Mouse (Mus musculus): Measurements from ENCODE around the gene Ovca2. TPM values are rescaled to one million over a fixed set of nuclear protein-coding genes. Genes with fewer than 3 reads are reported as not detected.

Gene Ovca2
- polyA plus RNA-seq, 1 experiment: 48.9 TPM

DNA sequence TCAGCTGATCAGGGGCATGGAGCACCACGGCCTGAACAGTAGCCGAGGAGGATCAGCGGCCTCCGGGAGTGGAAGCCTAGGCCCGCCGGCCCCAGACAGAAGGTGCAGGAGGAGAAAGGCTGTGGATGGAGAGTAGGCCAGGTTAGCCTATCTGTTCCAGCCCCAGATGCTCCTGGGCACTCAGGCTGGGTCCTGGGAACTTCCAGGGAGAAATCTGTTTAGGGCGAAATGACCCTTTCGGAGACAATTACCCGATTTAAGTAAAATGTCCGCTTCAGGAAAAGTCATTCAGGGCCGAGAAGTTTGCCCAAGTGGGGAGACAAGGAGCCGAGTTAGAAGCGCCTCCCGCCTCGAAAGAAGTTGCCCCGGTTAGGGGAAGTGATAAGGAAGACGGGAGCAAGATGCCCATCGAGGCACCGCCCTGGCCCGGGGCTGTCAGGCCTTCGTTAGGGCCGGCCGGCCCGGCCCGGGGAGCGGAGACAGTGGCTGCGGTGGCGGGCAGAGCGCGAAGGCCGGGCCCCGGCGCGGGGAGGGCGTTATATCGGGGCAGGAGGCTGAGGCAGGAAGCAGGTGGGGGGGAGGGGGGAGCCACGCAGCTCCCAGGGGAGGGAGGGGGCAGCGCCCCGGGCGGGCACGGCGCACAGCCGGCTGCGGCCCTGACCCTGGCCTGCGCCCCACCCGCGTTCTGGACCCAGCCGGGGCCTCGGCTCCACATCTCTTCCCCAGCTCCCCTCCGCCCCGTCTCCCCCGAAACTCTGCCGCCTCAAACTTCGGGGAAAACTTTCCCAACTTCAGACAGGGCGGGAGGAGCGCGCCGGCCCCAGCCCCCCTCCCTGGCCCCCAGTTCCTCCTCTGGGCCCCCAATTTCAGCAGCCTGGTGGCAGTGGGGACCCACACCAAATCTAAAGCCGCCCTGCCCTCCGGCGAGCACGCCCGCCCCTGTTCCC lies 10.7 kb downstream of the Ovca2 start:
- no peak overlapping the region for H3K27ac ChIP-seq (ENCODE audit: control insufficient read depth, insufficient read depth, low read length)
- no peak for TF ChIP-seq CTCF (IDR thresholded peaks at IDR 0.05; ENCODE audit: borderline replicate concordance, control insufficient read depth, extremely low read depth, insufficient read depth, low read length, poor library complexity)
- no peak for TF ChIP-seq POLR2A (IDR thresholded peaks at IDR 0.05; ENCODE audit: control insufficient read depth, extremely low read depth, insufficient read depth, low read length, poor library complexity)
- 9% methylated on average over 56 of the region's 63 CpGs for WGBS
- H3K4me1 ChIP-seq (replicated peaks; ENCODE audit: control insufficient read depth, insufficient read depth, low read length): peaks cover 52% of the 10 kb centered on the region
- H3K27me3 ChIP-seq (ENCODE audit: control insufficient read depth, insufficient read depth, low read length): peaks cover 45% of the 10 kb centered on the region
- no peak for DNase-seq
- H3K36me3 ChIP-seq (ENCODE audit: control insufficient read depth, insufficient read depth, low read length): peaks cover under 1% of the 10 kb centered on the region; the same call in 1 of the 2 replicates
- H3K4me3 ChIP-seq (ENCODE audit: control insufficient read depth, insufficient read depth, low read length): peak overlapping the region; percentile 27

DNA sequence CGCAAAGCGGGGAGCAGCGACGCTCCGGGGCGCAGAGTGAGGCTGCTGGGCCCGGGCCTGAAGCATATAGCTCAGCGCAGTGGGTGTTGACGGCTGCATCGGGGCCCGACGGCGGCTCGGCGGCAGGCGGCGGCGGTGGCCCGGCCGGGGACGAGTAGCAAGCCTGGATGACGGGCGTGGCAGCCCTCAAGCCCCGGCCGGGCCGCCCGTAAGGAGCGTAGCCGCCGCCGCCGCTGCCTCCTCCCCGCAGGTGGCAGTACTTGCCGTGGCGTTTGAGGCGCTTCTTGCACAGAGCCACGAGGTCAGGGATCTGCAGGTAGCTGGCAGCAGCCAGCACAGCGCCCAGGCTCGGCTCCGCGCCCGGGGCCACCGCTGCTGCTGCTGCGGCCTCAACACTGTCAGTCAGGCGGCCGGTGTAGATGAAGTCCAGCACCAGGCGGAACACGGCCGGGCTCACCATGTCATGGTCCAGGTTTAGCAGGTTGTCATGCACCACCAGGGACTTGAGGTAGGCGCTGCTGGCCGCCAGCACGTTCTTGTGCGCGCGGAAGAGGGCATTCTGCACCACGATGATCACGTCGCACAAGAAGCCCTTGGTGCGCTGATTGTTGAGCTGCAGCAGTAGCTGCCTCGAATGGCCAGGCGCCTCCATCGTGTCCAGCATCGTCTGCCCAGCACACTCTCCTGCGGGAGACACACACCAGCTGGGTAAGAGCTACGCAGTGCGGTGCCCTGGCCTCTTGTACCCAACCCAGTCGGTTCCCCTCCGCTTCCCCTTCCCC lies 11.6 kb downstream of the Ovca2 start:
- Histone ChIP-seq H3K36me3 (ENCODE audit: control insufficient read depth, insufficient read depth, low read length) (peaks cover 7% of the 10 kb centered on the region; the same call in 1 of the 2 replicates), H3K27ac (ENCODE audit: control insufficient read depth, insufficient read depth, low read length) (no peak overlapping the region), H3K27me3 (ENCODE audit: control insufficient read depth, insufficient read depth, low read length) (peaks cover 37% of the 10 kb centered on the region), H3K4me3 (ENCODE audit: control insufficient read depth, insufficient read depth, low read length) (peak overlapping the region; percentile 16), H3K4me1 (replicated peaks; ENCODE audit: control insufficient read depth, insufficient read depth, low read length) (peaks cover 44% of the 10 kb centered on the region)
- WGBS: 6% methylated on average over 68 of the region's 68 CpGs
- DNase-seq: peak; percentile 51
- TF ChIP-seq CTCF (IDR thresholded peaks at IDR 0.05; ENCODE audit: borderline replicate concordance, control insufficient read depth, extremely low read depth, insufficient read depth, low read length, poor library complexity): no peak
- TF ChIP-seq POLR2A (IDR thresholded peaks at IDR 0.05; ENCODE audit: control insufficient read depth, extremely low read depth, insufficient read depth, low read length, poor library complexity): no peak

DNA sequence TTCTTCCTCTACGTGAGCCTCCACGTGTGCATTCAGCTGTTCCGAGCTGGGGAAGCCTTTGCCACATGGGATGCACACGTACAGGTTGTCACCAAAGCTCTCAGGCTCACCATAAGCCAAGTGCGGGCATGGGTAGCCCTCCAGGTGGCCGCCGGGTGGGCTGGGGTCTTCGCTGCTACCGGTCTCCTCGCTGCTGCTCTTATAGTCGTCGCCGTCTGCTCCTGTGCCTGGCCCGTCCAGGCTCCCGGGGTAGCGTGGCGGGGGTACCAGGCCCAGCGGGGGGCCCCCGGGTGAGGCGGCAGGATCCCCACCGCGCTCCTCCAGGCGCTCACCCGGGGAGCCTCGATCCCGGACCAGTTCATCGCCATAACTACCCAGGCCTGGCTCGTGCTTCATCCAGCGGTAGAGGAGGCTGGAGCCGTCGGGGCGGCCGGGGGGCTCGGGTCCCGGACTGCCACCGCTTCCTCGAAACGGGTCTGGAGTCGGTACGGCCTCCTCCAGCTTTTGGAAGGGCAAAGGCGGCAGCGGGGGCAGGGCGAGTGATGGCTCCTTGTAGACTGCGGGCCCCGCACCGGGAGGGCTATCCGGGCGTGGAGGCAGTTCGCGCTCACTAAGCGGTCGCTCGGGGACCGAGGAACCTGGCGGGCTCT lies 12.3 kb downstream of the Ovca2 start:
- 18% methylated on average over 53 of the region's 55 CpGs for WGBS

DNA sequence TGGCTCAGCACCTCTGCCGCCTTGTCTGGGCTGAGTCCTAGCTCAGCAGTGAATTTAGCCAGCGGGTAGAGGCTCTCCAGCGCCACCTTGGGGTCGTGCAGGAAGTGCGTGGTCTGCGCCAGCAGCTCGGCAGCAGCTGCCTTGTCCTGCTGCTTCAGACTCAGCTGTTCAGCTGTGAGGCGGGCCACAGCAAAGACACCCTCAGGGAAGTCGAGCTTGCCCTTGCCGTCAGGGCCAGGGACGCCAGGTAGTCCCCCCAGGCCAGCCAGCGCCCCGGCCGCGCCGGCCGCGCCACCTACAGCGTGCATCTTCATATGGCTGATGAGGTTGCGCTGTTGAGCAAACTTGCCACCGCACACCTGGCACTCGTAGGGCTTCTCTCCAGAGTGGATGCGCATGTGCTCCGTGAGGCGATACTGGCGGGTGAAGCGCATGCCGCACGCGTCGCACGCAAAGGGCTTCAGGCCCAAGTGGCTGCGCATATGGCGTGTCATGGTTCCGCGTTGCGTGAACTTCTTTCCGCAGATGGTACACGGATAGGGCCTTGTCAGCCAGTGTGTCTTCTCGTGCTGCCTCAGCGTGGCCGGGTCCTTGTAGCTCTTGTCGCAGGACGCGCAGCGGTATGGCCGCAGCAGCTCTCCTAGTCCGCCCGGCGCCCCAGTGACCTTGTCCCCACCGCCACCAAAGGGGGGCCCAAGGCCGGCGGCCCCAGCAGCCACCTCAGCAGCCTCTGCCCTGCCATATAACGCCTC lies 13.0 kb downstream of the Ovca2 start:
- Histone ChIP-seq H3K27ac (ENCODE audit: control insufficient read depth, insufficient read depth, low read length) (no peak overlapping the region), H3K4me3 (ENCODE audit: control insufficient read depth, insufficient read depth, low read length) (no peak overlapping the region; the same call in 1 of the 2 replicates), H3K27me3 (ENCODE audit: control insufficient read depth, insufficient read depth, low read length) (peaks cover 35% of the 10 kb centered on the region), H3K36me3 (ENCODE audit: control insufficient read depth, insufficient read depth, low read length) (peaks cover 7% of the 10 kb centered on the region; the same call in 1 of the 2 replicates), H3K4me1 (replicated peaks; ENCODE audit: control insufficient read depth, insufficient read depth, low read length) (peaks cover 41% of the 10 kb centered on the region)
- peak; percentile 83 for DNase-seq
- 10% methylated on average over 54 of the region's 54 CpGs for WGBS
- TF ChIP-seq CTCF (IDR thresholded peaks at IDR 0.05; ENCODE audit: borderline replicate concordance, control insufficient read depth, extremely low read depth, insufficient read depth, low read length, poor library complexity): peak; percentile 92; the same call in 1 of the 2 replicates
- TF ChIP-seq POLR2A (IDR thresholded peaks at IDR 0.05; ENCODE audit: control insufficient read depth, extremely low read depth, insufficient read depth, low read length, poor library complexity): no peak

More for the DNA sequence above, 12.3 kb downstream of the Ovca2 start:
- peaks cover 35% of the 10 kb centered on the region for H3K27me3 ChIP-seq (ENCODE audit: control insufficient read depth, insufficient read depth, low read length)
- no peak overlapping the region for H3K27ac ChIP-seq (ENCODE audit: control insufficient read depth, insufficient read depth, low read length)
- H3K36me3 ChIP-seq (ENCODE audit: control insufficient read depth, insufficient read depth, low read length): peaks cover 7% of the 10 kb centered on the region; the same call in 1 of the 2 replicates
- 0 out of 2 replicates have a peak overlapping the region, but pooled peaks have one; percentile 16 for H3K4me3 ChIP-seq (ENCODE audit: control insufficient read depth, insufficient read depth, low read length)
- H3K4me1 ChIP-seq (replicated peaks; ENCODE audit: control insufficient read depth, insufficient read depth, low read length): peaks cover 41% of the 10 kb centered on the region
- DNase-seq: no peak
- TF ChIP-seq POLR2A (IDR thresholded peaks at IDR 0.05; ENCODE audit: control insufficient read depth, extremely low read depth, insufficient read depth, low read length, poor library complexity) (no peak), CTCF (IDR thresholded peaks at IDR 0.05; ENCODE audit: borderline replicate concordance, control insufficient read depth, extremely low read depth, insufficient read depth, low read length, poor library complexity) (no peak)

DNA sequence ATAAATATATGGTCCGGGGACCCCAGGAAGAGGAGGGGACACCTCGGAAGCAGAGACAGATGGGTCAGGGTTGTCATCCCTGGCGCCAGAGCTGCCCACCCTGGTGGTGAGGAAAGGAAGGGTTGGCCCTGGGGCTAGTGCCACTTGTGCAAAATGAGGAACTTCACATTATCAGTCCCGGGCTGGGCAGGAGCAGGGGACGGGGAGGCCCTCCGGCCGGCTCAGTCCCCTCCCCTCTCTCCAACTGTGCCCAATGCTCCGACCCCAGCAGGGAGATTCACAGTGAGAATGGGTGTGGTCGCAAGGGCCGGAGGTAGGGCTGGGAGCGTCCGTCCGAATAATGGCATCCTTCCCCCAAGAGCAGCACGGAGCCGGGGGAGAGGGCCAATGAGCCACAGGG lies 13.9 kb downstream of the Ovca2 start:
- 32% methylated on average over 15 of the region's 15 CpGs for WGBS

More for the DNA sequence above, 13.9 kb downstream of the Ovca2 start:
- no peak overlapping the region for H3K27ac ChIP-seq (ENCODE audit: control insufficient read depth, insufficient read depth, low read length)
- peaks cover 34% of the 10 kb centered on the region for H3K4me1 ChIP-seq (replicated peaks; ENCODE audit: control insufficient read depth, insufficient read depth, low read length)
- DNase-seq: no peak
- peaks cover 33% of the 10 kb centered on the region for H3K27me3 ChIP-seq (ENCODE audit: control insufficient read depth, insufficient read depth, low read length)
- H3K4me3 ChIP-seq (ENCODE audit: control insufficient read depth, insufficient read depth, low read length): no peak overlapping the region
- H3K36me3 ChIP-seq (ENCODE audit: control insufficient read depth, insufficient read depth, low read length): peaks cover 7% of the 10 kb centered on the region; the same call in 1 of the 2 replicates
- TF ChIP-seq POLR2A (IDR thresholded peaks at IDR 0.05; ENCODE audit: control insufficient read depth, extremely low read depth, insufficient read depth, low read length, poor library complexity) (no peak), CTCF (IDR thresholded peaks at IDR 0.05; ENCODE audit: borderline replicate concordance, control insufficient read depth, extremely low read depth, insufficient read depth, low read length, poor library complexity) (no peak)

Data from thymus, adult 2 months (tissue).